Mouse (Mus musculus) frontal cortex, adult 2 months (tissue): ENCODE results near the gene Cbfb. TPM values are rescaled to one million over a fixed set of nuclear protein-coding genes. Genes with fewer than 3 reads are reported as not detected.

Experiments used
- polyA plus RNA-seq: library from polyadenylated mRNA; depleted of rRNA; stranded (reverse); fragments of >200 nt; gene quantifications from 2 replicates; pipeline ENCODE4 v1.2.3, GENCODE M21; 2012; rRNA removed

Gene Cbfb
- polyA plus RNA-seq, 1 experiment: 25.2 TPM

Other genes with a start within 250 kb of the Cbfb start
- 0.04 TPM in 1 of 2 replicates, not detected in the other for gene Ces2e, start 244.4 kb upstream of the Cbfb start, polyA plus RNA-seq
- not detected in 2 replicates for gene Ces2f, start 223.3 kb upstream of the Cbfb start, polyA plus RNA-seq
- gene Ces2g, start 209.0 kb upstream of the Cbfb start, polyA plus RNA-seq: 0.19 and 0.22 TPM in 2 replicates
- gene Ces2h, start 169.8 kb upstream of the Cbfb start, polyA plus RNA-seq: not detected in 2 replicates
- gene Ces3a, start 122.1 kb upstream of the Cbfb start, polyA plus RNA-seq: not detected in 2 replicates
- gene Ces3b, start 86.9 kb upstream of the Cbfb start, polyA plus RNA-seq: not detected in 2 replicates
- gene Ces4a, start 38.9 kb upstream of the Cbfb start, polyA plus RNA-seq: not detected in 2 replicates
- 35.6 and 41.5 TPM in 2 replicates for gene D230025D16Rik, start 54.5 kb downstream of the Cbfb start, polyA plus RNA-seq
- gene B3gnt9, start 84.5 kb downstream of the Cbfb start, polyA plus RNA-seq: 3.9 and 4.5 TPM in 2 replicates
- 8.4 and 8.7 TPM in 2 replicates for gene Tradd, start 93.9 kb downstream of the Cbfb start, polyA plus RNA-seq
- gene Fbxl8, start 94.0 kb downstream of the Cbfb start, polyA plus RNA-seq: 2.0 and 2.1 TPM in 2 replicates
- 20.2 and 20.7 TPM in 2 replicates for gene Hsf4, start 99.1 kb downstream of the Cbfb start, polyA plus RNA-seq
- 13.4 and 14.2 TPM in 2 replicates for gene Nol3, start 105.5 kb downstream of the Cbfb start, polyA plus RNA-seq
- 33.3 and 33.4 TPM in 2 replicates for gene 4931428F04Rik, start 119.2 kb downstream of the Cbfb start, polyA plus RNA-seq
- gene Exoc3l, start 125.4 kb downstream of the Cbfb start, polyA plus RNA-seq: 2.2 and 2.4 TPM in 2 replicates
- gene E2f4, start 127.0 kb downstream of the Cbfb start, polyA plus RNA-seq: 59.9 and 67.7 TPM in 2 replicates
- 2.4 and 2.6 TPM in 2 replicates for gene Elmo3, start 134.9 kb downstream of the Cbfb start, polyA plus RNA-seq
- gene Lrrc29, start 155.6 kb downstream of the Cbfb start, polyA plus RNA-seq: 3.5 and 4.8 TPM in 2 replicates
- 73.1 and 74.3 TPM in 2 replicates for gene Tmem208, start 155.7 kb downstream of the Cbfb start, polyA plus RNA-seq
- gene Fhod1, start 177.3 kb downstream of the Cbfb start, polyA plus RNA-seq: 3.8 and 4.2 TPM in 2 replicates
- 26.1 and 26.4 TPM in 2 replicates for gene Slc9a5, start 178.2 kb downstream of the Cbfb start, polyA plus RNA-seq
- 3.2 TPM in 2 replicates for gene Plekhg4, start 202.6 kb downstream of the Cbfb start, polyA plus RNA-seq
- gene Kctd19, start 242.8 kb downstream of the Cbfb start, polyA plus RNA-seq: not detected in 2 replicates
- gene Lrrc36, start 242.9 kb downstream of the Cbfb start, polyA plus RNA-seq: 0.34 and 0.53 TPM in 2 replicates